Mouse (Mus musculus): ENCODE measurements around the gene Mecr. TPM values are rescaled to one million over a fixed set of nuclear protein-coding genes. Genes with fewer than 3 reads are reported as not detected.
A peak's percentile ranks its signal among the peaks of the same experiment; 100 is the strongest.

The Mecr gene
- polyA plus RNA-seq, 1 experiment: 38.6 TPM

GRCm38 (mm10) chr4:131874169-131874536 is 30.9 kb downstream of the Mecr start:
- Histone ChIP-seq H3K36me3 (ENCODE audit: control insufficient read depth, insufficient read depth) (no peaks in the 10 kb centered on the region), H3K4me3 (peak overlapping the region; percentile 87), H3ac (ENCODE audit: control insufficient read depth, insufficient read length) (peak overlapping the region; percentile 81), H3K4me2 (ENCODE audit: low read depth) (peak overlapping the region; percentile 88), H3K79me2 (ENCODE audit: control insufficient read depth, insufficient read depth) (peaks cover 56% of the 10 kb centered on the region), H3K27me3 (ENCODE audit: control insufficient read depth, insufficient read depth, insufficient read length) (no peaks in the 10 kb centered on the region)
- TF ChIP-seq TCF3 (IDR thresholded peaks at IDR 0.05; ENCODE audit: insufficient read length, low read depth) (no peak), MYOD1 (IDR thresholded peaks at IDR 0.05; ENCODE audit: control insufficient read depth in 1 of 3, insufficient read length in 2 of 3, low read depth in 2 of 3) (no peak), MYOG (IDR thresholded peaks at IDR 0.05; ENCODE audit: control insufficient read depth in 1 of 3, insufficient read depth in 1 of 3, insufficient read length in 2 of 3, low read depth in 2 of 3) (no peak), CEBPB (IDR thresholded peaks at IDR 0.05; ENCODE audit: insufficient read depth, poor library complexity, severe bottlenecking) (no peak)

- H3K4me2 ChIP-seq (ENCODE audit: low read depth): peak overlapping the region; percentile 88
- H3K27me3 ChIP-seq (ENCODE audit: control insufficient read depth, insufficient read depth, insufficient read length): no peaks in the 10 kb centered on the region
- H3K79me2 ChIP-seq (ENCODE audit: control insufficient read depth, insufficient read depth): peaks cover 60% of the 10 kb centered on the region
- H3K36me3 ChIP-seq (ENCODE audit: control insufficient read depth, insufficient read depth): no peaks in the 10 kb centered on the region
- TF ChIP-seq POLR2AphosphoS2 (IDR thresholded peaks at IDR 0.05; ENCODE audit: insufficient read length, low read depth): no peak
- no peak for TF ChIP-seq REST (IDR thresholded peaks at IDR 0.05; ENCODE audit: insufficient read depth, insufficient read length)
- no peak for TF ChIP-seq E2F4 (IDR thresholded peaks at IDR 0.05; ENCODE audit: insufficient read depth)
- no peak for TF ChIP-seq CEBPB (IDR thresholded peaks at IDR 0.05; ENCODE audit: insufficient read depth, poor library complexity, severe bottlenecking)
- no peak for TF ChIP-seq MYOG (IDR thresholded peaks at IDR 0.05; ENCODE audit: control insufficient read depth in 1 of 3, insufficient read depth in 1 of 3, insufficient read length in 2 of 3, low read depth in 2 of 3)
- TF ChIP-seq TCF12 (IDR thresholded peaks at IDR 0.05; ENCODE audit: insufficient read depth, poor library complexity, severe bottlenecking): no peak
- TF ChIP-seq TCF3 (IDR thresholded peaks at IDR 0.05; ENCODE audit: insufficient read length, low read depth): no peak
- TF ChIP-seq USF1 (IDR thresholded peaks at IDR 0.05; ENCODE audit: low read depth): no peak
- TF ChIP-seq MAX (IDR thresholded peaks at IDR 0.05; ENCODE audit: low read depth): no peak
- TF ChIP-seq MYOD1 (IDR thresholded peaks at IDR 0.05; ENCODE audit: control insufficient read depth in 1 of 3, insufficient read length in 2 of 3, low read depth in 2 of 3): no peak
- TF ChIP-seq SRF (IDR thresholded peaks at IDR 0.05; ENCODE audit: control insufficient read depth, insufficient read length, low read depth): no peak
- TF ChIP-seq POLR2A (IDR thresholded peaks at IDR 0.05; ENCODE audit: insufficient read length, low read depth): no peak
- H3K4me3 ChIP-seq: peak overlapping the region; percentile 87
- H3ac ChIP-seq (ENCODE audit: control insufficient read depth, insufficient read length): peak overlapping the region; percentile 81
Measured at GRCm38 (mm10) chr4:131874567-131874966, 31.3 kb downstream of the Mecr start.

- TF ChIP-seq MYOD1 (IDR thresholded peaks at IDR 0.05; ENCODE audit: control insufficient read depth in 1 of 3, insufficient read length in 2 of 3, low read depth in 2 of 3): peak in 2 of 3 experiments; percentile 52 to 60
- no peak for TF ChIP-seq MAX (IDR thresholded peaks at IDR 0.05; ENCODE audit: low read depth)
- peak in 2 of 3 experiments; percentile 7 to 22 for TF ChIP-seq MYOG (IDR thresholded peaks at IDR 0.05; ENCODE audit: control insufficient read depth in 1 of 3, insufficient read depth in 1 of 3, insufficient read length in 2 of 3, low read depth in 2 of 3)
- Histone ChIP-seq H3K36me3 (ENCODE audit: control insufficient read depth, insufficient read depth) (no peaks in the 10 kb centered on the region), H3K27me3 (ENCODE audit: control insufficient read depth, insufficient read depth, insufficient read length) (no peaks in the 10 kb centered on the region), H3K79me2 (ENCODE audit: control insufficient read depth, insufficient read depth) (peaks cover 66% of the 10 kb centered on the region), H3K4me2 (ENCODE audit: low read depth) (peak overlapping the region; percentile 88), H3ac (ENCODE audit: control insufficient read depth, insufficient read length) (no peak overlapping the region), H3K4me3 (peak overlapping the region; percentile 87)
Measured at GRCm38 (mm10) chr4:131875242-131875641, 32.0 kb downstream of the Mecr start.

GRCm38 (mm10) chr4:131876836-131877235 is 33.6 kb downstream of the Mecr start:
- Histone ChIP-seq H3K36me3 (ENCODE audit: control insufficient read depth, insufficient read depth) (no peaks in the 10 kb centered on the region), H3K4me2 (ENCODE audit: low read depth) (no peak overlapping the region), H3K79me2 (ENCODE audit: control insufficient read depth, insufficient read depth) (peaks cover 82% of the 10 kb centered on the region), H3ac (ENCODE audit: control insufficient read depth, insufficient read length) (no peak overlapping the region), H3K4me3 (no peak overlapping the region), H3K27me3 (ENCODE audit: control insufficient read depth, insufficient read depth, insufficient read length) (no peaks in the 10 kb centered on the region)
- TF ChIP-seq REST (IDR thresholded peaks at IDR 0.05; ENCODE audit: insufficient read depth, insufficient read length): no peak
- TF ChIP-seq MAX (IDR thresholded peaks at IDR 0.05; ENCODE audit: low read depth): no peak
- TF ChIP-seq SRF (IDR thresholded peaks at IDR 0.05; ENCODE audit: control insufficient read depth, insufficient read length, low read depth): no peak
- no peak for TF ChIP-seq TCF12 (IDR thresholded peaks at IDR 0.05; ENCODE audit: insufficient read depth, poor library complexity, severe bottlenecking)
- TF ChIP-seq TCF3 (IDR thresholded peaks at IDR 0.05; ENCODE audit: insufficient read length, low read depth): no peak
- TF ChIP-seq MYOD1 (IDR thresholded peaks at IDR 0.05; ENCODE audit: control insufficient read depth in 1 of 3, insufficient read length in 2 of 3, low read depth in 2 of 3): no peak

GRCm38 (mm10) chr4:131879692-131880091 is 36.4 kb downstream of the Mecr start:
- H3K4me2 ChIP-seq (ENCODE audit: low read depth): no peak overlapping the region
- no peak overlapping the region for H3ac ChIP-seq (ENCODE audit: control insufficient read depth, insufficient read length)
- no peaks in the 10 kb centered on the region for H3K36me3 ChIP-seq (ENCODE audit: control insufficient read depth, insufficient read depth)
- TF ChIP-seq TCF3 (IDR thresholded peaks at IDR 0.05; ENCODE audit: insufficient read length, low read depth) (no peak), POLR2AphosphoS2 (IDR thresholded peaks at IDR 0.05; ENCODE audit: insufficient read length, low read depth) (no peak), TCF12 (IDR thresholded peaks at IDR 0.05; ENCODE audit: insufficient read depth, poor library complexity, severe bottlenecking) (no peak), MAX (IDR thresholded peaks at IDR 0.05; ENCODE audit: low read depth) (no peak), USF1 (IDR thresholded peaks at IDR 0.05; ENCODE audit: low read depth) (no peak), CEBPB (IDR thresholded peaks at IDR 0.05; ENCODE audit: insufficient read depth, poor library complexity, severe bottlenecking) (no peak), E2F4 (IDR thresholded peaks at IDR 0.05; ENCODE audit: insufficient read depth) (no peak), REST (IDR thresholded peaks at IDR 0.05; ENCODE audit: insufficient read depth, insufficient read length) (no peak), MYOG (IDR thresholded peaks at IDR 0.05; ENCODE audit: control insufficient read depth in 1 of 3, insufficient read depth in 1 of 3, insufficient read length in 2 of 3, low read depth in 2 of 3) (no peak), MYOD1 (IDR thresholded peaks at IDR 0.05; ENCODE audit: control insufficient read depth in 1 of 3, insufficient read length in 2 of 3, low read depth in 2 of 3) (no peak), SRF (IDR thresholded peaks at IDR 0.05; ENCODE audit: control insufficient read depth, insufficient read length, low read depth) (no peak)
- H3K79me2 ChIP-seq (ENCODE audit: control insufficient read depth, insufficient read depth): peaks cover 100% of the 10 kb centered on the region
- H3K27me3 ChIP-seq (ENCODE audit: control insufficient read depth, insufficient read depth, insufficient read length): no peaks in the 10 kb centered on the region
- no peak overlapping the region for H3K4me3 ChIP-seq
